Mouse (Mus musculus) fat pad, adult 2 months (tissue): ENCODE measurements around the gene Sf3a2.
"Not testable (repeated sequence)": the region's sequence is repeated elsewhere in the genome, so short reads cannot be mapped to it uniquely, and the experiment has no call there.

Source experiments
- DNase-seq: peaks from one replicate; pipeline ENCODE4 v3.0.0-alpha.2; 2011; ENCODE audit warnings: low read depth, low spot score; ENCODE audit errors: extremely low read depth

Sf3a2 gene

DNA sequence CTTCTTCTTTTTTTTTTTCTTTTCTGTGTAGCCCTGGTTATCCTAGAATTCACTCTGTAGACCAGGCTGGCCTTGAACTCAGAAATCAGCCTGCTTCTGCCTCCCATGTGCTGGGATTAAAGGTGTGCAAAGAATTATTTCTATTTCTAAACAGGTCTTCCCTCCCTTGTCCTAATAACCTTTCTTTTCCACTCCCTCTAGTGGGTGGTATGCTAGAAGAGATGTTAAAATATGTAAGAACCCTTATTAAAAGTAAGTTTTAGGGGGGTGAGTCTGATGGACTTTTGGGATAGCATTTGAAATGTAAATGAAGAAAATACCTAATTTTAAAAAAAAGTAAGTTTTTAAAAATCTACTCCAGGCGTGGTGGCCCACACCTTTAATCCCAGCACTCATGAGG is 25.3 kb downstream of the Sf3a2 start:
- DNase-seq, result no peak

DNA sequence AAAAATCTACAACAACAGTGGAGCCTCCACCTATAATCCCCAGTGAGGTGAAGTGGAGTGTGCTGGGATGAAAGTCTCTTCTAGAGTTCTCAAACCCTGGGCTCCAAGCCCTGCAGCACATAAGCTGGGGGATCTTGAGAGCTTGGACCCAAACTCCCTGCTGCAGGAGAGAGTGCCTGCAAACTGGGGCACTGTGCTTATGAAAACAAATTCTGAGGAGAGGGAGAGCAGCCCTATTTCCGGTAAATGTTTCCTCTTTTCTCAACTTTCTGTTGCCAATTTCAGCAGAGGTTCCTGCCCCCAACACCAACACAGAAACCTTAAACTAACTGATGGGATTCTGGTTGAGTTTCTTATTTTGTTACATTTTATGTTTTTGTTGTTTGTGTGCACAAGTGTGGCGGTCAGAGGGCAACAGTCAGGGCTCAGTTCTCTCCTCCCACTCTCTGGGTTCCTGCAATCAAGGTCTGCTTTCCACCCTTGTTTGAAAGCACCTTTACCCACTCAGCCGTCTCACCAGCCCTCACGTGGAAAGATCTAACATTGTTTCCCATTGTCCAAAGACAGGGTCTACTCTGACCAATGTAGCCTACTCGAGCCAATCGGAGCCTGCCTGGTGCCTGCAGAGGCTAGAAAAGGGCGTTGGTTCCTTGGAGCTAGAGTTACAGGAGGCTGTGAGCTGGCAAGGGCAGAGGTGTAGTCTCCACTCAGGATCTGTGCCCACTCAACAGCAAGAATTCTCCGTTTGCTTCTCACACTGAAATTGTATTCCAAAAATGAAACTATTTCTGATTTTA is 26.0 kb downstream of the Sf3a2 start:
- DNase-seq, result no peak

DNA sequence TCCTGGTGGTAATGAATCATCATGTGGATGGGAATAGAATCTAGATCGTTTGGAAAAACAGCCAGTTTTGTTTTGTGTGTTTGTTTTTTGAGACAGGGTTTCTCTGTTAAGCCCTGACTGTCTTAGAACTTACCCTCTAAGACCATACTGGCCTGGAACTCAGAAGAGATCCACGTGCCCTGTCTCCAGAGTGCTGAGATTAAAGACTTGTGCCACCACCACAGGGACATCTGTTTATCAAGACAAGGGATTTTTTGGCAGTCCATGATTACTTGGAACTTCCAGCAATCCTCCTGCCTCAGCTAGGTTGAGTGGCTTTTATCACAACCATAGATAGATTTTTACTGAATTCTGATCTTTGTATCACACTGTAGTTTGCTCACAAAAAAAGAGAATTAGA is 26.8 kb downstream of the Sf3a2 start:
- no peak for DNase-seq

DNA sequence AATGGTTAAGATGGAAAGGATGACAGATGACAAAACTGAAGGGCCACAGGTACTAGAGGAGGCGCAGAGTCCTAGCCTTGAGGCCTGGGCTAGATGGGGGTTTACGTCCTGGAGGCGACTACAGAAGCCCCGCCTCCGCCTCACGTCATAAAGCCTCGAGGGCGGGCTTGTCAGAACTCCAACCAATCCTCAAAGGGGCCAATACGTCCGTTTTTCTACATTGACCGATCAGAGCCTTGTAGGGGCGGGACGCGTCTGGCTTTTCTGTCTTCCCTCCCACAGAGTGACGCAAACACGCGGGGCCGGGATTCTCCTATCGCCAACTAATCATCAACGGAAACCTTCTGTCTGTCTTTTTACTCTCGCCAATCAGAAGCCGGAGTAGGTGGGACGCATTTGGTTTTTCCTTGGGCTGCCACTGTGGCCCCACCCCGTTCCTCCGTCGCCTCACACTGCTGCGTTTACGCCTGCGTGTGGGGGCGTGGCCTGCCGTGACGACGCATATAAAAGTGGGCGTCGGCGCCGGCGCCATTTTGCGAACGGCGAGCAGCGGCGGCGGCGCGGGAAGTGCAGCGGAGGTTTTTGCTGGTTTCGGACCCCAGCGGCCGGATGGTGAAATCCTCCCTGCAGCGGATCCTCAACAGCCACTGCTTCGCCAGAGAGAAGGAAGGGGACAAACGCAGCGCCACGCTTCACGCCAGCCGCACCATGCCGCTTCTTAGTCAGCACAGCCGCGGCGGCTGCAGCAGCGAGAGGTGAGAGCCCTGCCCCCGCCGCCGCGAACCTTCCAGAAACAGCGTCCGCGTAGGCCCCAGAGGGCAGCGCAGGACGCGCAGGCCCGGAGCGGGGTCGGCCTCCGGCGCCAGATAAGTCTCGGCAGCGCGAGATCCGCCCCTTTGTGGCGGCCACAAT is 28.4 kb downstream of the Sf3a2 start, which contains the start of gene Oaz1:
Oaz1 (plus strand) TSS at position 506 of the 912 bp plus-strand sequence.
- DNase-seq, result peak; percentile 98

DNA sequence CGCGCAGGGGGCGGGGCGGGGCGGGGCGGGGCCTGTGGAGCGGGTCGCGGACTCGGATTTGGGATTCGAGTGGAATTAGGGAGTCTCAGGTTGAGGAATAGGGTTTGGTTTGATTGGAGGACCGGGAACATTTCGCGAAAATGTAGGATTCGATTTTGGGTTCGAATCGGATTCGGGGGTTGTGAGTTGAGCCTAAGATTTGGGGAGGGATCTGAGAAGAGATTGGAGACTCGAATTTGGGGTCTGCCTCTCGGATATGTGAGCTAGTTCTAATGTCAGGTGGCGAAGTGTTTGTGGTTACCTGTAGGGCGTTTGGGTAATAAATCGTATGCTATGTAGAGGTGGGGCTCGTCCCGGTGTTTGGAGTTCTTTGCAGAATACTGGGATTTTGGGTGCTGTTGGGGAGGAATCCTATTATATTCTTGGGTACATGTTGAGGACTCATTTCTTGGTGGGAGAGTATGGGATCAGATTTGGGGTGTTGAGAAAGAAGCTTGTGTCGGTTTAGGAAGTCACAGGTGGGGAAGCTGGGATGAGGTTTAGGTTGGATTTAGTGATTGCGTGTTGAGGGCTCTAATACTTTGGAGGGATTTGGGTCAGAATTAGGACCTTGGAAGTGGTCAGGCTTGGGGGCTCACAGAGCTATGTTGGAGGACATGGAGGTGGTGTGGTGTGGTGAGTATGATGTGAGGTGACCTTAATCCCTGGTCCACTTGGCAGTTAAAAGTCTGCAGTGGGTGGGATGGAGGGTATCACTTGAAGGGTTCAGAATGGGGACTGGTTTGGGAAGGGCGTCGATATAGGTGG is 29.3 kb downstream of the Sf3a2 start:
- DNase-seq, result no peak

DNA sequence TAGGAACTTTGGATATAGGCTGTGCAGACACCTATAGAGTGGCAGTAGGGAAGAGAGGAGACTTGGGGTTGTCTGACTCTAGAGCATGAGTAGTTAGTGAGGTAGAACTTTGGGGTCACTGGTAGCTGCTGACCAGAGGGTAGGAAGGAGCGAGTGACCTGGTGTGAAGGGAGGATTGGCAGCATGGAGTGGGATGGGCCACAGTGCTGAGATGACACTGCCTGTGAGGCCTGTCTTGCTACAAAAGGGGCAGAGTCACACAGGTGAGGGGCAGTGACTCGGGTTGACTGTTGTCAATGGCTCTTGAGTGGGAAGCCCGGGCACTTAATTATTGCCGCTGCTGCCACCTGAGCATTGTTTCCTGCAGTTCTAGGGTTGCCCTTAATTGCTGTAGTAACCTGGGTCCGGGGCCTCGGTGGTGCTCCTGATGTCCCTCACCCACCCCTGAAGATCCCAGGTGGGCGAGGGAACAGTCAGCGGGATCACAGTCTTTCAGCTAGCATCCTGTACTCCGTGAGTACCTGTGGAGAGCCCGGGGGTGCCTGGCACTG is 29.9 kb downstream of the Sf3a2 start:
- DNase-seq, result no peak

DNA sequence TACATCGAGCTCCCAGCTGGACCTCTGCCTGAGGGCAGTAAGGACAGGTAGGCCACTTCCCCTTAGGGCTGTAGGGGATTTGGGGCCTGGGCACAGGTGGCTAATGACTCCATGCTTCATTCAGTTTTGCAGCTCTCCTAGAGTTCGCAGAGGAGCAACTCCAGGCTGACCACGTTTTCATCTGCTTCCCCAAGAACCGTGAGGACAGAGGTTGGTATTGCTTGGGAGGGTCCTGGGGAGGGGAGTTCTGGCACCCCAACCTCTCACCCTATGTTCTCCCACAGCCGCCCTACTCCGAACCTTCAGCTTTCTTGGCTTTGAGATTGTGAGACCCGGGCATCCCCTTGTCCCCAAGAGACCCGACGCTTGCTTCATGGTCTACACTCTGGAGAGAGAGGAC is 30.6 kb downstream of the Sf3a2 start:
- not testable (repeated sequence) for DNase-seq

DNA sequence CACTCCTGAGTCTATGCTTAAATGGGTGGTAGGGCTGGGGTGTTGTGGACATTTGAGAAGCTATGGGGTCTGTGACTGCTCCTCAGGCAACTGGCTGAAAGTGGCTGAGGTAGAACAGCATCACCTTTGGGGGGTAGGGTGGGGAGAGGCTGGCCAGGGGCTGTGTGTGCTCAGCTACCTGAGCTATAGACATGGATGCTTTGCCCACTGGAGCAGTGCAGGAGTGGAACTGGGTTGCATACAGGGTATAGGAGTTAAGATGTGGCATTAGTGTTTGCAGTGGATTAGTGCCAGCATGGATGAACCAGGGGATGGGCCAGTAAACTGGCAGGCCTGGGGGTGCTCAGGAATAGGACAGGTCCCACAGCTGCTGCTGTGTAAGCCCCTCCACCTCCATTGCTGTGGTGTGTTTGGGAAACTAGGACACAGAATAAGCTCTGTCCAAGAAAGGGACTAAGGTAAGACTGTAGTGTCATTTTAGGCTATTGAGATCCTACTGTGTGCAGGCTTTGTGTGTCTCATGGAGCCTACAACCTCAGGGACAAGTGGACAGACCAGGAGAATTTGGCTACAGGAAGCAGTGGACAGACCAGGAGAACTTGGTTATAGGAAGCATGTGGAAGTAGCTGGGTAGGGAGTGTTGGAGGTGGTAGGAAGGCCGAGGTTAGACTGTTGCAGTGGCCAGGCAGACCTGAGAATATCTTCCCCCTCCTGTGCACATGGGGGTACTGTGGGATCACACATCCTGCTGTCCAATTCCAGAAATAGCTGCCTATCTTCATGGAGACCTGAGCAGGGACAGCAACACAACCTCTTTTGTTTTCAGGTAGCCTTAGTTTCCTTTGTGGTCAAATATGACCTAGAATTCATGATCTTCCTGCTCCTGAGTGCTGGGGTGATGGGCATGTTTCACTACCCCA is 31.6 kb downstream of the Sf3a2 start:
- no peak for DNase-seq

DNA sequence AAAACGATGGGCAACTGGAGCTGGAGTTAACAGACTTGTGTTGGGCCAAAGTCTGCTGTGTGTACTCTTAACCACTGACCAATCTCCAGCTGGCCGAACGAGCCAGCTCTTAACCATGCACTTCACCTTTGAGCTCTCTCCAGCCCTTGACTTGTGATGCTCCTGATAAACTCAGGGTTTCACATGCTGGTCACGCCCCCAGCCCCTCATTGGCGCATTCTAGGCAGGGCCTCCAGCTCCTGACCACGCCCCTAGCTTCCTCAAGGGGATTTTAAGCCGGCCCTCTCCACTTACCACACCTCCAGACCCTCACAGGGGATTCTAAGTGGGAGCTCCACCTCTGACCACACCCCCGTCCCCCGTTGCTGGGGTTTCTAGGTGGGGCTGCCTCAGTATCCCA is 33.1 kb downstream of the Sf3a2 start:
- DNase-seq, result no peak

DNA sequence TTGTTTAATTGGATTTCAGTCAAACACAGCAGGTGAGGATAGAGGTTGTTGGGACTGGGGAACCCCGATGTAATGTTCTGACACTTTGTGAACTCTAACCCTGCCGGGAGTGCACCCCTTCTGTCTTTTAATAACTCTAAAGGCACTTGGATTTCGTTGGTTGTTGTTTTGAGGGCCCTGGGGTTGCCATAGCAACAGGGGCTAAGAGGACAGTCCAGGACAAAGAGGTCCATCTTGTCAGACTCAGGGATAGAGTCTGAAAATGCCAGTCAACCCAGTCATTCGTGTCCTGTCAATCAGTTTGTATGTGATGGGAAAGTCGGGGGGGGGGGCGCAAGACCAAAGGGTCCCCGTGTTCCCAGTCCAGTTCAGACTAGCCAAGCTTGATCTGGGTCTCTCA is 34.8 kb downstream of the Sf3a2 start:
- no peak for DNase-seq

DNA sequence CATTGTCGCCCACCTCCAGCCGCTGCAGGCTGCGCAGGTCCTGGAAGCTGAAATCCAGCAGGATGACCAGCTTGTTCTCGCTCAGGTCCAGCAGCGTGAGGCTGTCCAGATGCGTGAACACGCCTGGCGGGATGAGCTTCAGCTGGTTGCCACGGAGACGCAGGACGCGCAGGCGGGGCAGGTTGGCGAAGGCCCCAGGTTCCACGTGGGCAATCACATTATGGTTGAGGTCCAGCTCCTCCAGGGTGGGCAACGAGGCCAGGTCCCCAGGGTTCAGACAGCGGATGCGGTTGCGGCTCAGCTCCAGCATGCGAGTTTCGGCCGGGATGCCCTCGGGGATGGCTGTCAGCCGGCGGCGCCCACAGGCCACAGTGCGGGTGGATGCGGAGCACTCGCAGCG is 37.6 kb downstream of the Sf3a2 start:
- DNase-seq, result no peak

DNA sequence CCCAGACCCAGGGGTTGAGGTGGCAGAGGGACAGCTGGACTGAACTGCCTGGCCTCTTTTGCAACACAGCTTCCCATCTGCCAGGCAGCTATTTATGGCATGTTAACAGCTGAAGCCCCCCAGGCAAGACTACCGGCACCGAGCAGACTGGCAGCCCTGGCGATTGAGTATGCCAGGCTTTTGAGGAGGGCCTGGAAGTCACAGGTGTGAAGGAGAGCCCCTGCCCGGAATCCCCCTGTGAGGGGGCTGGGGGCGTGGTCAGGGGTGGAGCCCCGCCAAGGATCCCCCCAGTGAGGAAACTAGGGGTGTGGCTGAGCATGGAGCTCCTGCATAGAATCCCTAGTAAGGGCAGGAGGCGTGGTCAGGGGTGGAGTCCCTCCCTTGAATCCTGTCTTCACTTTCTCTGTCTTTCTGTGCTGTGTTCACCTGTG is 39.0 kb downstream of the Sf3a2 start:
- no peak for DNase-seq

DNA sequence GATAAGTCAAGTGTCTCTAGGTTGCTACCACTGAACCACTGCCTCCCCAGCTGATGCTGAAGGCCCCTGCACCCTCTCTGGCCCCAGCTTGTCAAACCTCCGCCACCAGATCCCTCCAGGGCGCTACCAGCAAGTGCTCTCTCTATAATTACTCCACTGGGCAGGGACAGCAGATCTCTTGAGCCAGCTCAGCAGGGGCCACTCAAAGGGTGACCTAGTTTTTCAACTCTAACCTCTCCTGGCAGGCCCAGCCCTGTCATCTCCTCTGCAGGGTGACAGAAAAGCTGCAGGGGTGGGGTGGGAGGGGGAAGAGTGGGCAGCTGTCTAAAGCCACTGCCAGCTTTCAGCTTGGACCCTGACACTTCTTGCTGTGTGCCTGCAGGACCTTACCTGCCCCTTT is 39.8 kb downstream of the Sf3a2 start:
- DNase-seq, result no peak

DNA sequence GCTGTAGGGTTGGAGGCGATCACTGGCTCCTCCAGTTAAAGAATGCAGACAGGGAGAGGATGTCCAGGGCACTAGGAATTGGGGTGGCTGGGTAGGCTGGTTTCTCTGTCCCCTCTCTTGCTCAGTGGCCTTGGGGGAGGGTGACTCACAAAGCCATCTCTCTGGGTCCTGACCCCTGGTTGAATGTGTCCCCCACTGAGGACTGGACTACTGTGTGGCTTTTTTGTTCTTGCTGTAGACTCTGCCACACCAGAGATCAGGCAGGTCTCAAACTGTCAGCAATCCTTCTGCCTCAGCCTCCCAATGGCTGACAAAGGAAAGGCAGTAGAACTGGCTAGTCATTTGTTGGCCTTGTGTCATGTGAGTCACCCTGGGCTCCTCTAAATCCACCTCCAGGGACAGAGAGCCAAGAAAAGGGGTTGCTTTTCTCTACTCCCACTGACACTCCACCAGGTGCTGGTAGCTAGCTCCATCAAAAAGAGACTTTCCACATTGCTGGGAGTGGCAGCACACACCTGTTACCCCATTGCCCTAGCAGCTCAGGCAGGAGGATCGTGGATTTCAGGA is 40.4 kb downstream of the Sf3a2 start:
- no peak for DNase-seq

DNA sequence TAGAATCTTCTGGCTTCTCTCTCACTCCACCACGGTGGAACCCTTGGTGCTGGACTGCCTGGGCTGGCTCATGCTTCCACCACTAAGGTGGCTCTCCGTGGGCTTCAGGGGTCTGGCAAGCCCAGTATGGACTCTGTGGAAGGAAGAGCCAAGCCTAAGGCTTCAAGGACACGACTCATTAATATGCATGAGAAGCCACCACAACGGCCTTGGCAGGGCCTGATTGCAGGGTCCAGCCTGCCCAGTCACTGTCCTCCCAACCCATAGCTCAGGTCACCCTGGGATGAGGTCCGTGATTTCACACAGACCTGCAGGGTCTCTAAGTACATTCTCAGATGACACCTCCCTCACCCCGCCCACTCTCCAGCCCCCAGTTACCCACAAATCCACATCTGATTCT is 41.9 kb downstream of the Sf3a2 start:
- DNase-seq, result no peak

DNA sequence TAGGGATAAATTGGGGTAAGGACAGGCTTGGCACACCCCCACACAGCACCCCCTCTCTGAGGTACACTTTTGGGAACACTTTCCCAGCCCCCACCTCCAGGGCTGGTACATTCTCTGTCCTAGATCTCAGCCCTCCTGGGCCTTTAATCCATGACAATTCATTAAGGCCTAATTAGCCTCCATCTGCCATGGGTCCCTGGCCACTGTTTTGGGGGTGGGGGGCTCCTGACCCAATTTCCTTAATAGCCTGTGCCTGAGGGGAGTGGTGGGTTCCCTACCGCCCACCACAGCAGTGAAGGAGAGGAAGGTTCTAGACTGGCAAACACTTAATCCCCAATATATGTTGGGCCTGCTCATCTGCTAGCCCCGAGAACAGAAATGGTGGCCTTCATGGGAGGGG is 43.7 kb downstream of the Sf3a2 start:
- DNase-seq, result no peak

DNA sequence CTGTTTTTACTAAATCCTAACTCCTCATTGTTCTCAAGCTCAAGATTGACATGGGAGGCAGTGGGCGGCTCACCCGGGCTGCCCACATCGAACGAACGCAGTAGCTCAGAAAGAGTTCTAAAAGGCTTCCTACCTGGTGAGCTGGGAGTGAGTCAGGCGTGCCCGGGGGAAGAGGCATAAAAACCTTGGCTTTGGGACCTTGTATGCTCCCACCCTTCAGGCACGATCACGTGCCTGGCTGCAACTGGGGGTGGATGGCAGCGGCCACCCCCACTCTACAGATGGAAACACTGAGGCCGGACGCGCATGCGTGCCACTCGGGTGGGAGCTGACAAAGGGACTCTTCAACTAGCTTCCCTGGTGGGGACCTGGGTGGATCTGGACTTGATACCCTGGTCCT is 44.3 kb downstream of the Sf3a2 start:
- no peak for DNase-seq

DNA sequence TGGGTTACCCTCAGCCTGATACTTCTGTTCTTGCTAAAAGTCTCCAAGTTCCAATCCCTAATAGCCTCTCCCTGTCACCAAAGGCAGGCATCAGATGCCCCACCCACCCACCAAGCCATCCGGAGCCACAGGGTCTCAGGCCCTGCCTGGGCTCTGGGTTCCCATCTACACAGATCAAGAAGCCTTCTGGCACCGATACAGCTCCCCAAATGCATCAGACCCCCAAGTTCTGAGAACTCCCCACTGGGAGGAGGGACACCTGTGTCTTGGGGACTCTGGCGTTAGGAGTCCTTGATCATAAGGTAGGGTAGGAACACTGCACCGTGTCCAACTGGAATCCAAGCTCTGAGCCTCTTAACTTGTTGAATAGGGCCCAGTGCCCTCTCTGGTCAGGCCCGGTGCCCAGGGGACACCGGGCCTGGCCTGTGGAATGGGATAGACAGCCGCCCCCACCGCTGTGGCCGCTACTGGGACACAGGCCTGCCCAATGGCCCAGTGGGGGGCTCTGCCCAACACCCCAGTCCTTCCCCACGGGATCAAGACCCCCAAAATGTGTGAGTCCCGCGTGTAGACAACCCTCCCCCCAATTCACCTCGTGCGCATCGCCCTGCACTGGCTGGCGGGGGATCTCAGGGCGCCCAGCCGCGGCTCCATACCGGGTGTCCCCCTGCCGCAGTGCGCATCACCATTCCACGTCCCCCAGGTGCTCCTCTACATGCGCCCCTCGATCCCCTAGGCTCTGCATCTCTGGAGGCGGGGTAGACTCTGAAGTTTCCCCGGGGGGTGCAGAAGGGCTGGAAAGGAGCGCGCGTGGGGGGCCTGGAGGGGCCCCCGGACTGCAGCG is 45.3 kb downstream of the Sf3a2 start:
- DNase-seq, result no peak
